Mouse (Mus musculus): ENCODE data around the gene Ndufv3.

DNA sequence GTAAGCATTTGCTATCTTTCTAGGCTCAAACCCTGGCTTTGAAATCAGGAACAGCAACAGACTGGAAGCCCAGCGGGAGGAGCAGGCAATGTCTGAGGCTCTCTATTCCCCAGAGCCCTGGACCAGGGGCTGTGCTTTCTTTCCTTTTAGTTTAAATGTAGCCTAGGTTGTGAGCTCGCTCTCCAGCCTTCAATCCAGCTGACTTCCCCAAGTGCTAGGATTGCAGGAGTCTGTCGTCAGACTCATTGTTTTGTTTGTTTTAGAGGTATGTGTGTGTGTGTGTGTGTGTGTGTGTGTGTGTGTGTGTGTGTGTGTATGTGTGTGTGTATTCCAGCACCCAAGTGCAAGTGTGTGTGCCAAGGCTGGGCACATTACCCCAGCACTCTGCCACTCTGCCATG lies 20.2 kb downstream of the Ndufv3 start:
- TF ChIP-seq CTCF (IDR thresholded peaks at IDR 0.05; ENCODE audit: insufficient read depth, low read length): no peak
- no peak for TF ChIP-seq POLR2A (IDR thresholded peaks at IDR 0.05; ENCODE audit: borderline replicate concordance, extremely low read depth, low read depth, low read length)
